Mouse (Mus musculus) small intestine, adult 2 months (tissue): ENCODE measurements around the gene 4921524J17Rik.

Experiments used
- CTCF ChIP-seq: fragments of 200-500 bp; IDR thresholded peaks from 2 replicates; pipeline ENCODE4 v1.5.1; 2012; ENCODE audit warnings: low read depth, mild to moderate bottlenecking, control low read depth, inconsistent platforms, low read length, moderate library complexity, mixed read lengths; ENCODE audit not compliant: insufficient replicate concordance, insufficient read length; ENCODE audit errors: extremely low read depth
- POLR2A ChIP-seq: fragments of 200-500 bp; IDR thresholded peaks from 2 replicates; pipeline ENCODE4 v1.6.1; 2012; ENCODE audit warnings: low read depth, mild to moderate bottlenecking, control low read depth, inconsistent platforms, low read length, moderate library complexity

- TF ChIP-seq CTCF (no peak), POLR2A (no peak)
These were observed 49.3 kb upstream of the 4921524J17Rik start for GRCm38 (mm10) chr8:85481900-85482299.
